Mouse (Mus musculus): ENCODE measurements around the gene Hoxc13.

Hoxc13 gene

GRCm38 (mm10) chr15:102936279-102936972 lies 15.5 kb downstream of the Hoxc13 start, which contains the start of gene Hoxc12:
Gene Hoxc12, plus strand, starts transcription at chr15:102936757.
- no peak for DNase-seq (ENCODE audit: low spot score)

- no peak for DNase-seq (ENCODE audit: low spot score)
Observed at GRCm38 (mm10) chr15:102937036-102937666, 16.2 kb downstream of the Hoxc13 start.

GRCm38 (mm10) chr15:102939256-102940155 lies 18.6 kb downstream of the Hoxc13 start:
- DNase-seq (ENCODE audit: low spot score), result no peak

- no peak for DNase-seq (ENCODE audit: low spot score)
Observed at GRCm38 (mm10) chr15:102942739-102943467, 22.0 kb downstream of the Hoxc13 start.

GRCm38 (mm10) chr15:102943468-102943813 lies 22.5 kb downstream of the Hoxc13 start:
- no peak for DNase-seq (ENCODE audit: low spot score)

GRCm38 (mm10) chr15:102945185-102946077 lies 24.5 kb downstream of the Hoxc13 start:
- DNase-seq (ENCODE audit: low spot score), result no peak

GRCm38 (mm10) chr15:102947276-102947675 lies 26.4 kb downstream of the Hoxc13 start:
- DNase-seq (ENCODE audit: low spot score), result no peak

GRCm38 (mm10) chr15:102948842-102949241 lies 27.9 kb downstream of the Hoxc13 start:
- no peak for DNase-seq (ENCODE audit: low spot score)

- DNase-seq (ENCODE audit: low spot score), result no peak
Observed at GRCm38 (mm10) chr15:102949696-102950095, 28.8 kb downstream of the Hoxc13 start.

- DNase-seq (ENCODE audit: low spot score), result no peak
Observed at GRCm38 (mm10) chr15:102950877-102951276, 30.0 kb downstream of the Hoxc13 start.

- no peak for DNase-seq (ENCODE audit: low spot score)
Observed at GRCm38 (mm10) chr15:102953561-102953960, 32.7 kb downstream of the Hoxc13 start.

- DNase-seq (ENCODE audit: low spot score), result no peak
Observed at GRCm38 (mm10) chr15:102954192-102955006, 33.5 kb downstream of the Hoxc13 start, which contains the start of gene Hoxc11. Gene Hoxc11, plus strand, starts transcription at chr15:102954427.

GRCm38 (mm10) chr15:102955007-102955382 lies 34.1 kb downstream of the Hoxc13 start:
- no peak for DNase-seq (ENCODE audit: low spot score)

GRCm38 (mm10) chr15:102955833-102956640 lies 35.1 kb downstream of the Hoxc13 start:
- no peak for DNase-seq (ENCODE audit: low spot score)

- DNase-seq (ENCODE audit: low spot score), result no peak
Observed at GRCm38 (mm10) chr15:102956906-102957305, 36.0 kb downstream of the Hoxc13 start.

GRCm38 (mm10) chr15:102959663-102960191 lies 38.8 kb downstream of the Hoxc13 start:
- no peak for DNase-seq (ENCODE audit: low spot score)

GRCm38 (mm10) chr15:102961728-102962127 lies 40.8 kb downstream of the Hoxc13 start:
- no peak for DNase-seq (ENCODE audit: low spot score)

GRCm38 (mm10) chr15:102962492-102962891 lies 41.6 kb downstream of the Hoxc13 start:
- DNase-seq (ENCODE audit: low spot score), result no peak

GRCm38 (mm10) chr15:102963259-102963658 lies 42.4 kb downstream of the Hoxc13 start:
- no peak for DNase-seq (ENCODE audit: low spot score)
